Mouse (Mus musculus) myocyte (in vitro differentiated cells): Measurements from ENCODE around the gene Ric3.

Experiments used
- MAX ChIP-seq: IDR thresholded peaks from one replicate; pipeline ENCODE4 v1.6.1; 2011; ENCODE audit warnings: low read depth, mild to moderate bottlenecking, control low read depth
- POLR2A ChIP-seq: IDR thresholded peaks from one replicate; pipeline ENCODE4 v1.6.1; 2011; ENCODE audit warnings: low read depth, mild to moderate bottlenecking, control low read depth, moderate library complexity; ENCODE audit not compliant: insufficient read length

DNA sequence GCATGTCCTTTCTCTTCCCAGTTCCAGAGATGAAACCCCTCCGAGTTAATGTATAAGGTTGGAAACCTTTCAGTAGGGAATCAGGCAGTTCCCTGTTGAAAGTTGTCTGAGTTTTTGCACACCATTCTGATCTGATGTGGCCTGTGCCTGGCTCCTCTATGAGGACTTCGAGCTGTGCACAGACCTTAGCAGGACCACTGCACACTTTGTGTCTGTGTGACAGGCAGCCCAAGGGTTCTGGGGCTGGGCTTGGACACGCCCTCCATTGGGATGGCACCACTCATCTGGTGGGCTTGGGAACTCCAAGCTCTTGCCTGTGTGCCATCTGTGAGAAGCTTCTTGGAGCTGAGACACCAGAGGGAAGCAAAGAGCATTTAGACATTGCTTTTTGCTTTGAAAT lies 51.8 kb downstream of the Ric3 start:
- TF ChIP-seq MAX (no peak), POLR2A (no peak)
